Mouse (Mus musculus): ENCODE measurements around the gene Kcnma1.
A peak's percentile ranks its signal among the peaks of the same experiment; 100 is the strongest.

The Kcnma1 gene

GRCm38 (mm10) chr14:24014391-24014790 is at the start of gene Kcnma1:
TSS of gene Kcnma1 (minus strand) at chr14:24014491.
- DNase-seq (ENCODE audit: low spot score in 2 of 2), result no peak

GRCm38 (mm10) chr14:24059747-24060146 is 45.5 kb upstream of the Kcnma1 start:
- DNase-seq (ENCODE audit: low spot score in 2 of 2), result no peak

- no peak for DNase-seq (ENCODE audit: low spot score in 2 of 2)
These were observed 45.0 kb upstream of the Kcnma1 start for GRCm38 (mm10) chr14:24059287-24059686.

- no peak for DNase-seq (ENCODE audit: low spot score in 2 of 2)
These were observed 37.5 kb upstream of the Kcnma1 start for GRCm38 (mm10) chr14:24051821-24052220.

GRCm38 (mm10) chr14:24036609-24037008 is 22.3 kb upstream of the Kcnma1 start:
- DNase-seq (ENCODE audit: low spot score in 2 of 2), result no peak

GRCm38 (mm10) chr14:24036208-24036535 is 21.9 kb upstream of the Kcnma1 start:
- no peak for DNase-seq (ENCODE audit: low spot score in 2 of 2)

- no peak for DNase-seq (ENCODE audit: low spot score in 2 of 2)
These were observed 21.4 kb upstream of the Kcnma1 start for GRCm38 (mm10) chr14:24035486-24036207.

GRCm38 (mm10) chr14:24032876-24033389 is 18.6 kb upstream of the Kcnma1 start:
- DNase-seq (ENCODE audit: low spot score in 2 of 2), result no peak

- DNase-seq (ENCODE audit: low spot score in 2 of 2), result no peak
These were observed 17.9 kb upstream of the Kcnma1 start for GRCm38 (mm10) chr14:24032201-24032600.

- no peak for DNase-seq (ENCODE audit: low spot score in 2 of 2)
These were observed 6.4 kb upstream of the Kcnma1 start for GRCm38 (mm10) chr14:24020718-24021117.

GRCm38 (mm10) chr14:24009978-24010377 is 4.3 kb downstream of the Kcnma1 start:
- DNase-seq (ENCODE audit: low spot score in 2 of 2), result no peak

- DNase-seq (ENCODE audit: low spot score in 2 of 2), result peak in 1 of 2 experiments; percentile 35
These were observed 6.0 kb downstream of the Kcnma1 start for GRCm38 (mm10) chr14:24008252-24008651.

- no peak for DNase-seq (ENCODE audit: low spot score in 2 of 2)
These were observed 8.0 kb downstream of the Kcnma1 start for GRCm38 (mm10) chr14:24006276-24006675.

GRCm38 (mm10) chr14:24004471-24005271 is 9.6 kb downstream of the Kcnma1 start:
- DNase-seq (ENCODE audit: low spot score in 2 of 2), result no peak

- no peak for DNase-seq (ENCODE audit: low spot score in 2 of 2)
These were observed 10.6 kb downstream of the Kcnma1 start for GRCm38 (mm10) chr14:24003450-24004381.

GRCm38 (mm10) chr14:24002647-24003046 is 11.6 kb downstream of the Kcnma1 start:
- no peak for DNase-seq (ENCODE audit: low spot score in 2 of 2)

GRCm38 (mm10) chr14:23997912-23998311 is 16.4 kb downstream of the Kcnma1 start:
- DNase-seq (ENCODE audit: low spot score in 2 of 2), result no peak

- no peak for DNase-seq (ENCODE audit: low spot score in 2 of 2)
These were observed 18.5 kb downstream of the Kcnma1 start for GRCm38 (mm10) chr14:23995831-23996230.

- DNase-seq (ENCODE audit: low spot score in 2 of 2), result no peak
These were observed 23.4 kb downstream of the Kcnma1 start for GRCm38 (mm10) chr14:23990871-23991270.

GRCm38 (mm10) chr14:23989696-23990095 is 24.6 kb downstream of the Kcnma1 start:
- no peak for DNase-seq (ENCODE audit: low spot score in 2 of 2)

- no peak for DNase-seq (ENCODE audit: low spot score in 2 of 2)
These were observed 32.1 kb downstream of the Kcnma1 start for GRCm38 (mm10) chr14:23982205-23982604.

GRCm38 (mm10) chr14:23974685-23975084 is 39.6 kb downstream of the Kcnma1 start:
- DNase-seq (ENCODE audit: low spot score in 2 of 2), result no peak

All from heart, adult 9 months (tissue).